Mouse (Mus musculus) intestine, embryonic 16.5 days (tissue): ENCODE measurements around the gene Epha1. TPM values are rescaled to one million over a fixed set of nuclear protein-coding genes. Genes with fewer than 3 reads are reported as not detected.

Source experiments
- ATAC-seq: fragments of 200-750 bp; cut with Nextera tagmentation; 2 replicates; pipeline ENCODE4 v1.8.0; 2017; ENCODE audit warnings: moderate TSS enrichment, moderate library complexity
- H3K27ac ChIP-seq: fragments of 300-500 bp; sonication (generic); 2 replicates; pipeline ENCODE4 v1.5.1; 2014; ENCODE audit warnings: mild to moderate bottlenecking, low read length
- H3K27me3 ChIP-seq: fragments of 300-500 bp; sonication (generic); replicated peaks from 2 replicates; pipeline ENCODE4 v1.6.1; 2014; ENCODE audit warnings: low read length, control low read depth, mixed read lengths; ENCODE audit not compliant: control insufficient read depth, insufficient read depth
- H3K36me3 ChIP-seq: fragments of 300-500 bp; sonication (generic); 2 replicates; pipeline ENCODE4 v1.6.1; 2014; ENCODE audit warnings: low read length, control low read depth; ENCODE audit not compliant: control insufficient read depth, insufficient read depth
- H3K4me1 ChIP-seq: fragments of 300-500 bp; sonication (generic); 2 replicates; pipeline ENCODE4 v1.6.1; 2014; ENCODE audit warnings: low read length, control low read depth, mixed read lengths; ENCODE audit not compliant: control insufficient read depth, insufficient read depth
- H3K4me2 ChIP-seq: fragments of 300-500 bp; sonication (generic); 2 replicates; pipeline ENCODE4 v1.6.1; 2014; ENCODE audit warnings: low read depth, low read length, control low read depth
- H3K4me3 ChIP-seq: fragments of 300-500 bp; sonication (generic); 2 replicates; pipeline ENCODE4 v1.5.1; 2014; ENCODE audit warnings: mild to moderate bottlenecking, low read length
- H3K9ac ChIP-seq: fragments of 300-500 bp; sonication (generic); 2 replicates; pipeline ENCODE4 v1.6.1; 2014; ENCODE audit warnings: low read depth, low read length
- H3K9me3 ChIP-seq: fragments of 300-500 bp; sonication (generic); 2 replicates; pipeline ENCODE4 v1.6.1; 2016; ENCODE audit warnings: low read length, control low read depth; ENCODE audit not compliant: control insufficient read depth
- WGBS: fragments of 180-500 bp; shearing (Covaris S2); extraction: QIAGEN DNeasy Blood & Tissue Kit; methylation state at CpG from one replicate; pipeline ENCODE4 v1.1.7; 2014; 5-methylcytosine and 5-hydroxymethylcytosine counted together
- polyA plus RNA-seq: library from polyadenylated mRNA; unstranded; fragments of >200 nt; fragmentation: Nextera tagmentation; extraction: Ambion mirVana; gene quantifications from 2 replicates; pipeline ENCODE4 v1.2.1, GENCODE M21; 2015

Gene Epha1
- polyA plus RNA-seq, 1 experiment from 2014 or later, result 10.0 TPM

GRCm38 (mm10) chr6:42357901-42358300, 15.2 kb downstream of the Epha1 start:
- Histone ChIP-seq H3K36me3 (peaks cover 8% of the 10 kb centered on the region), H3K4me3 (no peak overlapping the region), H3K4me1 (peaks cover 20% of the 10 kb centered on the region), H3K27me3 (no peaks in the 10 kb centered on the region), H3K4me2 (no peak overlapping the region), H3K9ac (no peak overlapping the region), H3K27ac (no peak overlapping the region), H3K9me3 (no peaks in the 10 kb centered on the region)
- no peak for ATAC-seq
- WGBS, result 68% methylated on average over 6 of the region's 6 CpGs

GRCm38 (mm10) chr6:42356913-42357312, 16.2 kb downstream of the Epha1 start:
- Histone ChIP-seq H3K27ac (no peak overlapping the region), H3K4me3 (no peak overlapping the region), H3K4me2 (no peak overlapping the region), H3K9ac (no peak overlapping the region), H3K4me1 (peaks cover 26% of the 10 kb centered on the region), H3K9me3 (no peaks in the 10 kb centered on the region), H3K36me3 (peaks cover 8% of the 10 kb centered on the region), H3K27me3 (no peaks in the 10 kb centered on the region)
- 89% methylated on average over 5 of the region's 5 CpGs for WGBS
- peak; percentile 61 for ATAC-seq

GRCm38 (mm10) chr6:42355794-42356600, 17.1 kb downstream of the Epha1 start:
- ATAC-seq, result no peak
- no peak overlapping the region for H3K27ac ChIP-seq

GRCm38 (mm10) chr6:42355366-42355765, 17.7 kb downstream of the Epha1 start:
- Histone ChIP-seq H3K4me1 (peaks cover 39% of the 10 kb centered on the region), H3K27ac (no peak overlapping the region), H3K4me2 (no peak overlapping the region), H3K9ac (no peak overlapping the region), H3K9me3 (no peaks in the 10 kb centered on the region), H3K4me3 (no peak overlapping the region), H3K27me3 (no peaks in the 10 kb centered on the region), H3K36me3 (peaks cover 10% of the 10 kb centered on the region)
- WGBS, result 93% methylated on average over 6 of the region's 6 CpGs
- no peak for ATAC-seq

More at GRCm38 (mm10) chr6:42355794-42356600, 17.1 kb downstream of the Epha1 start:
- no peaks in the 10 kb centered on the region for H3K27me3 ChIP-seq
- H3K4me2 ChIP-seq, result no peak overlapping the region
- H3K4me3 ChIP-seq, result no peak overlapping the region
- H3K36me3 ChIP-seq, result peaks cover 10% of the 10 kb centered on the region
- H3K9ac ChIP-seq, result no peak overlapping the region
- peaks cover 36% of the 10 kb centered on the region for H3K4me1 ChIP-seq
- H3K9me3 ChIP-seq, result no peaks in the 10 kb centered on the region
- WGBS, result 93% methylated on average over 13 of the region's 13 CpGs

- peaks cover 10% of the 10 kb centered on the region for H3K36me3 ChIP-seq
- H3K9me3 ChIP-seq, result no peaks in the 10 kb centered on the region
- H3K4me1 ChIP-seq, result peaks cover 39% of the 10 kb centered on the region
- no peak overlapping the region for H3K4me3 ChIP-seq
- H3K27me3 ChIP-seq, result no peaks in the 10 kb centered on the region
- ATAC-seq, result no peak
- no peak overlapping the region for H3K27ac ChIP-seq
- H3K9ac ChIP-seq, result no peak overlapping the region
- 55% methylated on average over 11 of the region's 11 CpGs for WGBS
- H3K4me2 ChIP-seq, result 0 out of 2 replicates have a peak overlapping the region, but pooled peaks have one; percentile 2
These were observed 18.7 kb downstream of the Epha1 start for GRCm38 (mm10) chr6:42354076-42355019.

GRCm38 (mm10) chr6:42353180-42353579, 19.9 kb downstream of the Epha1 start:
- Histone ChIP-seq H3K27me3 (no peaks in the 10 kb centered on the region), H3K36me3 (peaks cover 10% of the 10 kb centered on the region), H3K27ac (no peak overlapping the region), H3K4me3 (no peak overlapping the region), H3K9me3 (no peaks in the 10 kb centered on the region), H3K9ac (no peak overlapping the region), H3K4me2 (0 out of 2 replicates have a peak overlapping the region, but pooled peaks have one; percentile 6), H3K4me1 (peaks cover 43% of the 10 kb centered on the region)
- 73% methylated on average over 8 of the region's 8 CpGs for WGBS
- ATAC-seq, result no peak

GRCm38 (mm10) chr6:42352486-42352846, 20.6 kb downstream of the Epha1 start:
- no peaks in the 10 kb centered on the region for H3K27me3 ChIP-seq
- no peak overlapping the region for H3K4me3 ChIP-seq
- H3K9ac ChIP-seq, result no peak overlapping the region
- 90% methylated on average over 1 of the region's 1 CpGs for WGBS
- H3K9me3 ChIP-seq, result no peaks in the 10 kb centered on the region
- H3K27ac ChIP-seq, result no peak overlapping the region
- peak overlapping the region; percentile 93 for H3K4me2 ChIP-seq
- no peak for ATAC-seq
- peaks cover 6% of the 10 kb centered on the region for H3K36me3 ChIP-seq
- H3K4me1 ChIP-seq, result peaks cover 43% of the 10 kb centered on the region

GRCm38 (mm10) chr6:42351776-42352485, 21.1 kb downstream of the Epha1 start:
- ATAC-seq, result no peak
- H3K4me2 ChIP-seq, result peak overlapping the region; percentile 93
- peak overlapping the region; percentile 76 for H3K4me3 ChIP-seq
- no peaks in the 10 kb centered on the region for H3K27me3 ChIP-seq
- 65% methylated on average over 7 of the region's 7 CpGs for WGBS
- H3K27ac ChIP-seq, result no peak overlapping the region
- peaks cover 6% of the 10 kb centered on the region for H3K36me3 ChIP-seq
- H3K9me3 ChIP-seq, result no peaks in the 10 kb centered on the region
- H3K4me1 ChIP-seq, result peaks cover 40% of the 10 kb centered on the region
- H3K9ac ChIP-seq, result peak overlapping the region; percentile 91
